Mouse (Mus musculus) myocyte (in vitro differentiated cells): ENCODE data around the gene Tnfrsf8.

Source experiments
- MAX ChIP-seq: IDR thresholded peaks from one replicate; pipeline ENCODE4 v1.6.1; 2011; ENCODE audit warnings: low read depth, mild to moderate bottlenecking, control low read depth
- MYOD1 ChIP-seq, 3 experiments: IDR thresholded peaks; one replicate each; pipeline ENCODE4 v1.6.1; 2011; ENCODE audit warnings: control low read depth in 2 of 3, low read depth in 2 of 3, mild to moderate bottlenecking in 2 of 3, moderate library complexity in 1 of 3; ENCODE audit not compliant: insufficient read length in 2 of 3, control insufficient read depth in 1 of 3
- USF1 ChIP-seq: IDR thresholded peaks from one replicate; pipeline ENCODE4 v1.6.1; 2011; ENCODE audit warnings: low read depth, mild to moderate bottlenecking, control low read depth, moderate library complexity

- TF ChIP-seq MYOD1 (IDR thresholded peaks at IDR 0.05; ENCODE audit: control insufficient read depth in 1 of 3, insufficient read length in 2 of 3, low read depth in 2 of 3) (peak in 1 of 3 experiments; percentile 18), MAX (no peak), USF1 (no peak)
Observed at GRCm38 (mm10) chr4:145219240-145219985, 95.6 kb downstream of the Tnfrsf8 start.
